Mouse (Mus musculus): ENCODE measurements around the gene Rasd1. TPM values are rescaled to one million over a fixed set of nuclear protein-coding genes. Genes with fewer than 3 reads are reported as not detected.

The Rasd1 gene
- not detected in 2 replicates for polyA plus RNA-seq (2012; ENCODE audit: insufficient read depth, insufficient read length, low replicate concordance, missing spikeins)

DNA sequence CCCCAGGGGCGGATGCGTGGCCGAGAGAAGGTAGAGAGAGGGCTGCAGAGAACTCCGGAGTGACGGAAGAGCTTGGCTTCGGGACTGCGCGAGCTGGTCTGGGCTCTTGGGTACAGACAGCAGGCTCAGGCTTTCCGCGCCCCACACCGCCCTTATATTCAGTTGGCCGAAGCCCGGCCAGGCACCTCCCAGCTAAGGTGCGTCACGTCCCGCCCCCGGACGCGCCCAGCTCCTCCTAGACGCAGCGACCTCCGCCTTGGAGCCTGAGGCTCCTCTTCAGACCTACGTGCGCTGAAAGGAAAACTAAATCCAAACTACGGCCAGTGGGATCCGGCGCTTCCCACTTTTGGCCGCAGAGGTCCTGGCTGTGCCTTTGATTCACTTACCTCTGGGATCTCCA, at the start of gene Rasd1:
Rasd1 (minus strand) TSS at position 127 of the 400 bp plus-strand sequence.
- TF ChIP-seq POLR2A (IDR thresholded peaks at IDR 0.05; ENCODE audit: insufficient read depth, low read depth, low read length) (no peak), CTCF (IDR thresholded peaks at IDR 0.05; ENCODE audit: insufficient read depth, low read depth, low read length) (no peak)
- 2% methylated on average over 28 of the region's 28 CpGs for WGBS
- no peak within 1 kb of the TSS for H3K27ac ChIP-seq (ENCODE audit: insufficient read depth, low read depth, low read length)

DNA sequence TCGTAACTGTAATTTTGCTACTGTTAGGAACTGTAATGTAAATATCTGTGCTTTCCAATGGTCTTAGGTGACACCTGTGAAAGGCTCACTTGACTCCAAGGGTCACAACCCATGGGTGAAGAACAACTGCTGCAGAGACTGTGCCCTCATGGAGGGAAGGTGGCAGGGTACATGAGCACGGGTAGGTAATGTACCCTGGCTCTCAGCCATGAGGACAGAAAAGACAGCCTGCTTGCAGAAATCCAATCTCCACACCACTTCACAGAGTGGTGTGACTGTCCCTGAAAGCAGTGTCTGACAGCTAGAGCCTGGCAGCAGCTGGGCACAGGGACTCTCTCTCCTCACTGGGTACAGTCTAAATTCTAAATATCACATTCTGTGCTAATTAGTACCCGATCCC, 46.8 kb upstream of the Rasd1 start:
- no peak for TF ChIP-seq CTCF (IDR thresholded peaks at IDR 0.05; ENCODE audit: insufficient read depth, low read depth, low read length)
- TF ChIP-seq POLR2A (IDR thresholded peaks at IDR 0.05; ENCODE audit: insufficient read depth, low read depth, low read length) = no peak
- H3K27ac ChIP-seq (ENCODE audit: insufficient read depth, low read depth, low read length) = no peak overlapping the region
- WGBS = 63% methylated on average over 3 of the region's 3 CpGs
- H3K4me3 ChIP-seq (ENCODE audit: insufficient read depth, low read depth, low read length) = no peak overlapping the region
- H3K4me1 ChIP-seq (ENCODE audit: control insufficient read depth, insufficient read depth, low read length) = no peaks in the 10 kb centered on the region

More for the DNA sequence above, at the start of gene Rasd1:
- Histone ChIP-seq H3K4me1 (ENCODE audit: control insufficient read depth, insufficient read depth, low read length) (peaks cover 42% of the 10 kb centered on the region), H3K4me3 (ENCODE audit: insufficient read depth, low read depth, low read length) (peak within 1 kb of the TSS; percentile 50)

DNA sequence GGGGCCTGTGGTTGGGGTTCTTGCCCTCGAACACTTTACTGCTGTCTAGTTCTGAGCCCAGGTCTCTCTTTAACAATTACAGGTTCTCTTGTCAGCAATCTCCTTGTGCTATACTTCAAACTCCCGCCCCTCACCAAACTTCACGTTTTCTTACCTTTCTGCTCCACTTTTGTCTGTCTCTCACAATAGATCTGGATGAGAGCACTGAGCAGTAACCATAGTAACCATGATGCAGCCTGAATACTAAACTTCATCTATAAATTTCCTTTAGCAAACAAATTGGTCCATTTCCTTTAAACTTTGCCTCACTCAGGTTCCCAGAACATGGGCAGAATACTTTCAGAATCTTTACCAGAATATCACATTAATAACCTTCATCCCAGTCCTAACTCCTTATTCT, 44.7 kb upstream of the Rasd1 start:
- H3K4me3 ChIP-seq (ENCODE audit: insufficient read depth, low read depth, low read length) = no peak overlapping the region

DNA sequence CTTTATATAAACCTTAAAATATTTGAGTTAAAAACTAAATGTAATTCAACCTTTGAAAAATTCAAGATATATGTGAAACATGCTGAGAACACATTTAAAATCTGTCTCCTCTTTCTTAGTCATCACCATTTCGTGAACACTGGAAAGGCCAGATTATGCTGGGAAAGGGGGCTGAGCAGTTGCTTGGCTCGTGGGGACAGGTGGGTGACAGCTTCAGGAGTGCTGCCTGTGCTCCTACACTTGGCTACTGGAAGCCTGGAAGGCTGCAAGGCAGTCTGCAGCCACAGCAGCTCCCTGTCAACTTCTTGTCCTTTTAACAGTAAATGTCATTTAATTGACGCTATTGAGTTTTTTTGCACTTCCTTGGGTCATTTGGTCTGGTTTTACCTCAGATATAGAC, 41.1 kb upstream of the Rasd1 start:
- 75% methylated on average over 3 of the region's 3 CpGs for WGBS
- peaks cover 10% of the 10 kb centered on the region for H3K4me1 ChIP-seq (ENCODE audit: control insufficient read depth, insufficient read depth, low read length)
- TF ChIP-seq POLR2A (IDR thresholded peaks at IDR 0.05; ENCODE audit: insufficient read depth, low read depth, low read length) (no peak), CTCF (IDR thresholded peaks at IDR 0.05; ENCODE audit: insufficient read depth, low read depth, low read length) (no peak)
- H3K4me3 ChIP-seq (ENCODE audit: insufficient read depth, low read depth, low read length) = no peak overlapping the region
- no peak overlapping the region for H3K27ac ChIP-seq (ENCODE audit: insufficient read depth, low read depth, low read length)

More for the DNA sequence above, 44.7 kb upstream of the Rasd1 start:
- H3K4me1 ChIP-seq (ENCODE audit: control insufficient read depth, insufficient read depth, low read length) = peaks cover 5% of the 10 kb centered on the region; the same call in 1 of the 2 replicates
- TF ChIP-seq POLR2A (IDR thresholded peaks at IDR 0.05; ENCODE audit: insufficient read depth, low read depth, low read length) (no peak), CTCF (IDR thresholded peaks at IDR 0.05; ENCODE audit: insufficient read depth, low read depth, low read length) (no peak)
- WGBS = 65% methylated on average over 3 of the region's 3 CpGs
- H3K27ac ChIP-seq (ENCODE audit: insufficient read depth, low read depth, low read length) = no peak overlapping the region

DNA sequence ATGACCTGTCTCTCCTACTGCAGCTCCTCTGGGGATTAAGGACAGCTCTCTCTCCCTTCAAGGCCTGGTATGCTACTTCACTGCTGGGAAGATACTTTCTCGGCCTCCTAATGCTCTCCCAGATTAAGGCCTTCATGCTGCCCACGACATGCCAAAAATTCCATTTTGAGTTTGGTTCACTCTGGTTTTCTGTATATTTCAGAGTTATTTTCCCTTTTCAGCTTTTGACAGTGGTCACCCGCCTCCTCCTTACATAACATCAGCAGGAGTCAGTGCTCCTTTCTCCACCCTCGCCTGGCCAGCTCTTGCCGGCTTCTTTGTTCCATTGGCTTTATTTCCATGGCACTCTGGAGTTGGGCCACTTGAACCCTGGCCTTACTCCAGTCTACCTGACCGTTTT, 40.0 kb upstream of the Rasd1 start:
- H3K27ac ChIP-seq (ENCODE audit: insufficient read depth, low read depth, low read length) = no peak overlapping the region
- peaks cover 10% of the 10 kb centered on the region for H3K4me1 ChIP-seq (ENCODE audit: control insufficient read depth, insufficient read depth, low read length)
- H3K4me3 ChIP-seq (ENCODE audit: insufficient read depth, low read depth, low read length) = no peak overlapping the region
- WGBS = 62% methylated on average over 6 of the region's 6 CpGs
- TF ChIP-seq CTCF (IDR thresholded peaks at IDR 0.05; ENCODE audit: insufficient read depth, low read depth, low read length) (no peak), POLR2A (IDR thresholded peaks at IDR 0.05; ENCODE audit: insufficient read depth, low read depth, low read length) (no peak)

DNA sequence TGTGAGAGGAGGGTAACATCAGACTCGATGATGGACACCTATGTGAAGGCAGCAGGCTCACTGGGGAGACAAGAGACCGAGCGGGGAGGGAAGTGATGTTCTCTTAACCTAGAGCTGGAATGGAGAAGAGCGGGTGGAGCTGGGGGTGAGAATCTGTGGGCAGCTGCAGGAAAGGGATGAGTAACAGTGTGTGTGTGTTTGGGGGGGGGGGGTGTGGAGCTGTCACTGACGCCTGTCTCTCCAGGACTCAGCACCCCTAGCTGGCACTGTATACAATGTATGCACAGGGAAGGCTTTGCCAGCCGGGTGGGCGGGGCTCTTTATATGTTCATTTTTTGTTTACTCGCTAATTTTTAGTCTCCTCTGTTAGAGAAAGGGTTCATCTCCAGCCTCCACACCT, 39.1 kb upstream of the Rasd1 start:
- WGBS = 62% methylated on average over 8 of the region's 8 CpGs
- Histone ChIP-seq H3K4me3 (ENCODE audit: insufficient read depth, low read depth, low read length) (no peak overlapping the region), H3K27ac (ENCODE audit: insufficient read depth, low read depth, low read length) (no peak overlapping the region), H3K4me1 (ENCODE audit: control insufficient read depth, insufficient read depth, low read length) (peaks cover 10% of the 10 kb centered on the region)
- TF ChIP-seq POLR2A (IDR thresholded peaks at IDR 0.05; ENCODE audit: insufficient read depth, low read depth, low read length) = no peak

DNA sequence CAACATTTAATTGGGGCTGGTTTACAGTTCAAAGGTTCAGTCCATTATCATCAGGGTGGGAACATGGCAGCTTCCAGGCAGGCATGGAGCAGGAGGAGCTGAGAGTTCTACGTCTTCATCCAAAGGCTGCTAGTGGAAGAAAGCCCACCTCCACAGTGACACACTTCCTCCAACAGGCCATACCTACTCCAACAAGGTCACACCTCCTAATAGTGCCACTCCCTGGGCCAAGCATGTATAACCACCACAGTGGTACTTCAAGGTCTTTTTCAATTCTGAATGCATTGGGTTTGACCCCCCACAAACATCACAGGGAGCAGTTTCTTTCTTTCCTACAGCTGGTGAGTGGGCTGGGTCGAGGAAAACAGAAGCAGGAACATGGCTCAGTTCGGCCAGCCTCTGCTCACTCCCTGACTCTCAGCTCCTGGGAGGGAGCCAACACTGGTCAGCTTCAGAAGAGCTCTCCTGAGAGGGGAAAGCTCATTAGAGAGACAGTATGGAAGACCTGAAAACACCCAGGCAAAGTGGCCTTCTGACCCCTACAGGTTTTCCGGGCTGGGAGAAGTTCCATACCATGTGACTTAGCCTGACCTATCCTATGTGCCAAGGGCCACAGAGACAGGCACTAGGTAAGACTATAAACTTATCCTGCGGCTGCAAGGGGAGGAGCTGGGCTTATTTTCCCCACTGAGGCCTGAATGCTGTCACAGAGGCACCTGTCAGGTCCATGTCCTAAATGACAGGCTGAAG, 36.7 kb upstream of the Rasd1 start:
- H3K4me3 ChIP-seq (ENCODE audit: insufficient read depth, low read depth, low read length) = no peak overlapping the region
- TF ChIP-seq POLR2A (IDR thresholded peaks at IDR 0.05; ENCODE audit: insufficient read depth, low read depth, low read length) (no peak), CTCF (IDR thresholded peaks at IDR 0.05; ENCODE audit: insufficient read depth, low read depth, low read length) (no peak)
- no peak overlapping the region for H3K27ac ChIP-seq (ENCODE audit: insufficient read depth, low read depth, low read length)
- peaks cover 10% of the 10 kb centered on the region for H3K4me1 ChIP-seq (ENCODE audit: control insufficient read depth, insufficient read depth, low read length)
- 78% methylated on average over 5 of the region's 5 CpGs for WGBS

DNA sequence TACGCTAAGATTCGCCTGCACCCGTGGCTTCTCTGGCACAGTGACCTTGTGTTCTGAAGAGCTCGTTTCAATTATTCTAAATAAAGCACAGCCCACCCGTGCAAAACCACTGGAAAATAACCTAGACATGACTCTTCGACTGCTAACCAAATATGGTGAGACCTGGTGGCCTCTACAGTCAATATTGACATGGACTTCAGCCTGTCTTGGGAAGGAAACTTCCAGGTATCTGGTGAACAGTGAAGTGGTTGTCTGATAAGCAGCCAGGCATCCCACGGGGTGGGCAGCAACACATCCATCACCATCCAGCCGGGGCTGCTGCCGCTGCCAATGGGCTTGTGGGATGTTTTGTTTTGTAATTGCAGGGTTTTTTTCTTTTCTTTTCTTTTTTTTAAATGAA, 29.6 kb upstream of the Rasd1 start:
- WGBS = 58% methylated on average over 9 of the region's 9 CpGs
- TF ChIP-seq CTCF (IDR thresholded peaks at IDR 0.05; ENCODE audit: insufficient read depth, low read depth, low read length) (no peak), POLR2A (IDR thresholded peaks at IDR 0.05; ENCODE audit: insufficient read depth, low read depth, low read length) (no peak)
- Histone ChIP-seq H3K4me3 (ENCODE audit: insufficient read depth, low read depth, low read length) (no peak overlapping the region), H3K4me1 (ENCODE audit: control insufficient read depth, insufficient read depth, low read length) (no peaks in the 10 kb centered on the region), H3K27ac (ENCODE audit: insufficient read depth, low read depth, low read length) (no peak overlapping the region)

DNA sequence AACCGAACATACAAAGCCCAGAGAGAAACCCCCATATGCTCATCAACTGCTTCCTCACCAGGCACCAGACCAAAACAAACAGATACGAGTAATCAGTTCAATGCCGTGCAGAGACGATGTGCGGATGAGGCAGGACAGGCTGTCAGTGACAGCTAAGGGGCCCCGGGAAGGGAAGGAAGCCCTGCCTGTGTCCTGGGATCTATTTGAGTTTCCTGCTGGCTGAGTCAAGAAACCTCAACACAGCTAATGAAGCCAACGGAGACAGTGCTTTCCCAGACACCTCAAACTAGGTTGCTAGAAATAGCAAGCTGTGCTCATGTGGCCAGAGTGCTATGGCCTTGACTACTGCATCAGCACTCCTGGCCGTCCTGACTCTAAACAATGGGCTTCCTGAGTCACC, 26.6 kb upstream of the Rasd1 start:
- TF ChIP-seq POLR2A (IDR thresholded peaks at IDR 0.05; ENCODE audit: insufficient read depth, low read depth, low read length) = no peak
- TF ChIP-seq CTCF (IDR thresholded peaks at IDR 0.05; ENCODE audit: insufficient read depth, low read depth, low read length) = no peak
- H3K4me1 ChIP-seq (ENCODE audit: control insufficient read depth, insufficient read depth, low read length) = no peaks in the 10 kb centered on the region
- 82% methylated on average over 8 of the region's 8 CpGs for WGBS

More for the DNA sequence above, 26.6 kb upstream of the Rasd1 start:
- Histone ChIP-seq H3K4me3 (ENCODE audit: insufficient read depth, low read depth, low read length) (no peak overlapping the region), H3K27ac (ENCODE audit: insufficient read depth, low read depth, low read length) (no peak overlapping the region)
